Mouse (Mus musculus) neural tube, embryonic 10.5 days (tissue): ENCODE measurements around the gene Ccndbp1.
"Not testable (repeated sequence)": the region's sequence is repeated elsewhere in the genome, so short reads cannot be mapped to it uniquely, and the experiment has no call there.

Experiments
- DNase-seq: peaks from one replicate; pipeline ENCODE4 v3.0.0-alpha.2; 2017; ENCODE audit warnings: low spot score; ENCODE audit errors: extremely low spot score

The Ccndbp1 gene

GRCm38 (mm10) chr2:121007925-121008663, at the start of gene Ccndbp1:
Ccndbp1 (plus strand) TSS chr2:121008403.
- DNase-seq = peak; percentile 89

DNA sequence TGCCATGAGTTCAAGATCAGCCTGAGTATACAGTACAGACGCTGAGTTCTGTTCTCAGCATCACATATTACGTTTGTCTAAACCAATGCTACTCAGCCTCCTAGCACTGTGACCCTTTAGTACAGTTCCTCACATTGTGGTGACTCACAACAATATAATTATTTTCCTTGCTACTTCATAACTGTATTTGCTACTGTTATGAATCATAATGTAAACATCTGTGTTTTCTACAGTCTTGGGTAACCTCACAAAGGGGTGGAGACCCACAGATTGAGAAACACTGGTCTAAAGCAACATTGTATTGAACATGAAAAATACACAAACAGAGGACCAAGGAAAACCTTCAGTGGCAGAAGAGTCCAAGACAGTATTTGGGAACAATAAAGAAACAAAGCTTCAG, 48.8 kb upstream of the Ccndbp1 start:
- no peak for DNase-seq

DNA sequence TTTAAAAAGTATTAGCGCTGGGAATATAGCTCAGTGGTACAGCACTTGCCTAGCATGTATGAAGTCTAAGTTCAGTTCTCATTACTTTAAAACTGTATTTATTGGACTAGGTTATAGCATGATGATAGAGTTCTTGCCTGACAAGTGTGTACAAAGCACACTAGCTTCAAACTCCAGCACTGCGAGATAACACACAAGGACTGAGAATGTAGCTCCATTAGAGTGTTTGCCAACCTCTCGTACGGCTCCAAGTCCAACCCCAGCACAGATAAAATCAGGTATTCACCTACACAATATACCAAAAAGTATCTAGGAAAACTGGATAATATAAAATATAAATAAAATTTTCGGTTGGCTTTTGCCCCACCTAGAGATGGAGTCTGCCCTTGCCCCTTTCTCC, 48.4 kb upstream of the Ccndbp1 start:
- no peak for DNase-seq

GRCm38 (mm10) chr2:120960261-120960660, 47.9 kb upstream of the Ccndbp1 start:
- no peak for DNase-seq

DNA sequence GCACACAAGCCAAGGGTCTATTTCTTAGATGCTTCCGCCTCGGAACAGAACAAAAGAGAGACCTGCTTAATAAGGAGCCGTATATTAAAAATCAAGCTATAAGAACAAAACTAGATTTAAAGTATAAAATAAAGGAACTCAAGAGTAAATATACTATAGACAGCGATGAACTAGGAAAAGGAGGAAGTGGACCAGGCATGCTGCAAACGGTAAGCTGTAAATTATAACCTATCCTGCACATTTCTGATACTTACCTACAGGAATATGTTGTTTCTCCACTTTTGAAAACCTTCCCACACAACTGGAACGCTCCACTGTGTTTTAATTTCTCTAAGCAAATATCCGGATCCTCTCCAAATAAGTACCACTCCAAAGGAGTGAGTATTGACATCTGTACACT, 45.1 kb upstream of the Ccndbp1 start:
- DNase-seq = no peak

- no peak for DNase-seq
Observed at GRCm38 (mm10) chr2:120965486-120965885, 42.7 kb upstream of the Ccndbp1 start.

DNA sequence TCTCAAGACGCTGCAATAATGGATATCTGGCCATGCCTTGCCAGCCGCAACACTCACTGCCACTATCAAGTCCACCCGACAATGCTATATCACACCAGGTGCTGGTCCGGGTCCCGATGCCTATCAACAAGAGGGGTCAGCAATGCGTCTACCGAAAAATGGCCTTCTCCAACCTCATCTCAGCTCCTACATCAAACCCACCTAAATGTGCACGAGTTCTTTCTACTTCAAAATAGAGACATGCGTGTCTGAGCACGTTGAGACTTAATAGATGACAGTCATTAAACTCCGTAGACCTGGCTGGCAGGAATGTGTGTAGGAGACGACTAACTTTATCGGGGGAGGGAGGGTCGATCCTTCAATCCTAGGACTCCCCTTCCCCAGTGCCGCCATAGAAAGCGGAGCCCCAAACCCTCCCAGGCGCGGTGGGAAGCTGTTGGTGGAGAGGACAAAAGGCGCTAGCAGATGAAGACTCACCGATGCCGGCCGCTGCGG, 38.1 kb upstream of the Ccndbp1 start:
- DNase-seq = no peak

GRCm38 (mm10) chr2:120970559-120971080, 37.6 kb upstream of the Ccndbp1 start, which contains the start of gene Ubr1:
Ubr1 (minus strand) TSS chr2:120970715.
- DNase-seq = peak; percentile 88

DNA sequence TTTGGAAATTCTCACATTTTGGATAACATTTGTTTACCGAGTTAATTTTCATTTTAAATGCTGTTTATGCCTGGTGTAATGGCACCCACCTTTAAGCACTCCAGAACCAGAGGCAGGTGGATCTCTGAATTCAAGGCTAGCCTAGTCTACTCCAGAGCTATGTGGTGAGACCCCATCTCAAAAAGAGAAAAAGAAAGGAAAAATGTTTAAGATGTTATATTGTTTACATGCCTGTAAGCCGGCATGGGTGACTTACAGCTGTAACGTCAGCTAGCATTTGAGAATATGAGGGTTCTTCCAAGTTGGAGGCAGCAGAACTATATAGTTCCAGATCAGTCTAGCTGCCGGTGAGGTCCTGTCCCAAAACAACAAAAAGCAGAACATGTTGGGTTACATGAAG, 36.4 kb upstream of the Ccndbp1 start:
- no peak for DNase-seq

- DNase-seq = not testable (repeated sequence)
Observed at GRCm38 (mm10) chr2:120972257-120972656, 35.9 kb upstream of the Ccndbp1 start.

DNA sequence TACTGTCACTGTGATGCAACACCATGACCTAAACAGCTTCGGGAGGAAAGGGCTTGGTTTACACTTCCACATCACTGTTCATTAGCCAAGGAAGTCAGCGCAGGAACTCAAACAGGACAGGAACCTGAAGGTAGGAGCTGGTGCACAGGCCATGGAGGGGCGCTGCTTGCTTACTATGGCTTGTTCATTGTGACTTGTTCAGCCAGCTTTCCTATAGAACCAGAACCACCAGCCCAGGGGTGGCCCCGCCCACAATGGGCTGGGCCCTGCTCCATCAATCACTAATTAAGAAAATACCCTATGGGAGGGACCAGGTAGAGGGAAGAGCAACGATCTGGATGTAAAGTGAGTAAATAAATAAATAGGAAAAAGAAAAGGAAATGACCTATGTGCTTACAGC, 35.2 kb upstream of the Ccndbp1 start:
- DNase-seq = no peak

DNA sequence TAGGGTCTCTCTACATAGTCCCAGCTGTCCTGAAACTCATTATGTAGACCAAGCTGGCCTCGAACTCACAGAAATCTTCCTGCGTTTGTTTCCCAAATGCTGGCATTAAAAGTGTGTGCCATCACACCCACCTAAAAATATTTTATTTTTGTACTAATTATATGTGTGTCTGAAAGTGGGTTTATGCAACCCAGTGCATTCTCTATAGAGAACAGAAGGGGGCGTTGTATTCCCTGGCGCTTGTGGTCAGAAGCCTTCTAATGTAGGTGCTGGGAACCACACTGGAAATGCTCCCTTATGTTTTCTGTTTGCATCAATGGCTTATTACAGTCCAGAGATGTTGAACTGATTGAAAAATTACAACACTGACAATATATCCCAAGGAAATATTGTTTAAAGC, 31.9 kb upstream of the Ccndbp1 start:
- no peak for DNase-seq

GRCm38 (mm10) chr2:120976990-120977925, 30.9 kb upstream of the Ccndbp1 start, which contains the start of gene Tmem62:
Tmem62 (plus strand) TSS chr2:120977017.
- DNase-seq = peak; percentile 63

DNA sequence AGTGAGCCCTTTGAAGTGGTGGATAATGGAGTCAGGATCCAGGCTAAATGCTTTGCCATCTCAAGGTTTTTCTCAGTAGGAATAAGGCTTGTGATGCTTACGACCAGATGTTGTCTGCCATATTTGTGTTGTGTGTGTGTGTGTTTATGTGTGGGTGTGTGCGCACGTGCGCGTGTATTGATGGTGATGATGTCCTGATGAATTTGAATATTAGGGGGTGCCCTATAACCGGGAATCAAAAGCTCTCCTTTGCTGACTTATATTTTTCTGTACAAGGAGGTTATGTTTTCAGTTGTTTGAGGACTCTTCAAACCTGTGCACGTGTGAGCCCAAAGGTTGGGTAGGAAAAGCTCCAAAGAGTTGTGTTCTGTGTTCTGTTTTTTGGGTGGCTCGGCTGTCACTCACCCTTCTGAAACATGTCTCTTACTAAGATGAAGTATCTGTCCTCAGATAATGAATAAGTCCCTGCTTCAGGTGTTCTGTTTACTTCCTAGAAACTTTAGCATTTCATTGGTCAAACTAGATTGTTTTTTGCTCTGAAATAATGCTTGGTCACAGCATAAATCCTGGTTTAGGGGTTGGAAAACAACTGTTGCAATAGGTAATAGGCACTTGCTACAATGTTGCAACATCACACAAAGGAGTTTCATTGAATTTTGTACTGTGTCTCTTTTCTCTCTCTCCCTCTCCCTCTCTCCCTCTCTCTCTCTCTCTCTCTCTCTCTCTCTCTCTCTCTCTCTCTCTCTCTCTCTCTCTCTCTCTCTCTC, 30.1 kb upstream of the Ccndbp1 start:
- no peak for DNase-seq

DNA sequence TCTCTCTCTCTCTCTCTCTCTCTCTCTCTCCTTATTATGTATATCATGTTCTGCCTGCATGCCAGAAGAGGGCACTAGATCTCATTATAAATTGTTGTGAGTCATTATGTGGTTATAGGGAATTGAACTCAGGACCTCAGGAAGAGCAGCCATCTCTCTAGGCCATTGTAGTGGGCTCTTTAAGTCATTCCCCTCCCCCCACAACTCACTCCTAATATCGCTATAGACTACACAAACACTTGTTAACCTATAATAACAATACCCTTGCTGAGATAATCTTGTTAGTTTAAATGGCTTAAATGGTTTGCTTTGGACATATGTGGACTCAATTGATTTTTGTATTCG, 29.5 kb upstream of the Ccndbp1 start:
- no peak for DNase-seq

DNA sequence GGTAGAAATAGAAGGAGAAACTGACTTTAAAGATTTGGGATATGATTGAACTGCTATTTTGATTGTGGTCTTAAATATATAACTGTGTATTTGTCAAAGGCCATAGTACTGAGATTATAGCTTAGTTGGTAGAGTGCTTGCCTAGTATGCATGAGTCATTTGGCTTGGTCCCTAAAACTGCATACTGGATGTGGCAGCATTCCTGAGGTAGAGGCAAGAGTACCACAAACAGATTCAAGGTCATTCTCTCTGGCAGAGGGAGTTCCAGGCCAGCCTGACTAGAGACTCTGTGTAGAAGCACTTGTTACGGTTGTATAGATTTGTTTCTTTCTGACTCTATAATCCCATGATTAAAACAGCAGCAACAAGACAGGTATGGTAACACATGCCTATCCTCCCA, 28.4 kb upstream of the Ccndbp1 start:
- DNase-seq = no peak

GRCm38 (mm10) chr2:120980861-120981260, 27.3 kb upstream of the Ccndbp1 start:
- no peak for DNase-seq

- no peak for DNase-seq
Observed at GRCm38 (mm10) chr2:120983611-120984010, 24.6 kb upstream of the Ccndbp1 start.

DNA sequence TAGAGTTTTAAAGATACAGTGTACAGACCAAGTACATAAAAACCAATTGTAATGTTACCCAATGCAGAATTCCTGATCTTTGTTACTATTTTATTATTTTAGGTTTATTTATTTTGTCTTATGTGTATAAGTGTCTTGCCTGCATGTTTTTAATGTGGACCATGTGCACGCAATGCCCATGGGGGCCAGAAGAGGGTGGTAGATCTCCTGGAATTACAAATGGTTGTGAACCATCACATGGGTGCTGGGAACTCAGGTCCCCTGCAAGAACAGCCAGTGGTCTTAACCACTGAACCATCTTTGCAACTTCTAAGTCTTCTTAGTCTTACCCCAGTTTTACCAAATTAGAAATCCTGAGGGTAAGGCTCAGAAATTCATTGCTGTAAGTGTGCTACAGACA, 23.0 kb upstream of the Ccndbp1 start:
- no peak for DNase-seq

DNA sequence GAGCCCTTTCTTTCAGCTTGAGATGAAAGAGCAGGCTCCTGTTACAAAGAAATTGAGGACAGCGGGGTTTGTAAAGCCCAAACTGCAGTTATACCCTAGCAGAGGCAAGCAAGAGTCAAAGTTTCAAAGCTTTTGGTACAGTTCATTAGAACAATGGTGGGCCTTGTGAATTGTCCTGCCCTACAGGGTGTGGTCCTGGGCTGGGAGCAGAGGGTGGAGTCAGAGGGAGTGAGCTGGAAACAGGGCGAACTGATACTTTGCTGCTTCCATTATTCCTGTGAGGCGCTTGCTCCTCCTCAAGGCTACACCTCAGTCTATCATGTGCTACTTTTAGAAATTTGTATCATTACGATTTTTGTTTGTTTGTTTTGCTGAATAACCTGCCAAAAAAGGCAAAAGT, 17.0 kb upstream of the Ccndbp1 start:
- DNase-seq = no peak

GRCm38 (mm10) chr2:120996607-120997006, 11.6 kb upstream of the Ccndbp1 start:
- DNase-seq = not testable (repeated sequence)
